In the genomic region with DNA sequence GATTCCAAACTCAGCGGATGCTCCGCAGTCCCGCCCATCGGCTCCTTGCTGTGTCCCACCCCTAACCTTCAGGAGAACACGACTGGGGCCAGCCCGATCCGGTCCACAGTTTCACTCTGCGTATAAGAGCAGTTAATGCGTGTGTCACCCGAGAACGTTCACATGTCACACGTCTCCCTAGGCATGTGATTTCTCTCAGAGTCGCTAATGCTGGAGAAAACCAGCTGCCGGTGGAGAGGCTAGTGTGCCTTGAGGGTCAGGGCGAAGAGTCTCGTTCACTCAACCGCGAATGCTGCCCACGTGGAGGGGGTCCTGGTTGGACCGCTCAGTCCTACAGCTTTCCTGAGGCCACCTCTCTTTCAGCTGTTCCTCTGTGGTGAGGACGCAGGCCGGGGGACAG, we compare ENCODE assay signal across 7 mouse cellular contexts. TPM values are rescaled to one million over a fixed set of nuclear protein-coding genes. Genes with fewer than 3 reads are reported as not detected.
DNase-seq lines count a peak whose midpoint lies in the region; ATAC-seq and TF ChIP-seq lines count a peak whose summit lies in the region.

No protein-coding gene starts in this region.

- H3K27ac ChIP-seq in intestine, postnatal 0 days (ENCODE audit: low read depth, low read length): 0 out of 2 replicates have a peak overlapping the region, but pooled peaks have one; percentile 10

- no peak overlapping the region for H3K9ac ChIP-seq in intestine, postnatal 0 days (ENCODE audit: low read depth, low read length)

- H3K4me1 ChIP-seq in intestine, postnatal 0 days (replicated peaks; ENCODE audit: control insufficient read depth, insufficient read depth, low read length): 0 out of 2 replicates have a peak, but pooled peaks cover 4% of the 10 kb centered on the region

- 11% methylated on average over 22 of the region's 22 CpGs for WGBS in intestine, postnatal 0 days

- no peak overlapping the region for H3K4me3 ChIP-seq in intestine, postnatal 0 days (ENCODE audit: low read depth, low read length)

- H3K9me3 ChIP-seq in intestine, postnatal 0 days (ENCODE audit: control insufficient read depth): no peaks in the 10 kb centered on the region

- no peak for TF ChIP-seq CTCF in intestine, postnatal 0 days (IDR thresholded peaks at IDR 0.05; ENCODE audit: low read depth)

- DNase-seq in embryo, embryonic 10 days (ENCODE audit: low spot score): peak; percentile 66
- DNase-seq in gastrocnemius, postnatal 25 days: peak; percentile 57
- DNase-seq in lung, postnatal 10 days: peak; percentile 74
- DNase-seq in right cerebral cortex, postnatal 14 days: no peak
- no peak for DNase-seq in spleen, postnatal 10 days (ENCODE audit: low spot score in 2 of 2)
- no peak for DNase-seq in B cell, adult 2 months

- H3K36me3 ChIP-seq in intestine, postnatal 0 days (ENCODE audit: control insufficient read depth, insufficient read depth): no peaks in the 10 kb centered on the region

- 0 out of 2 replicates have a peak, but pooled peaks have one; percentile 27 for ATAC-seq in intestine, postnatal 0 days

- peak overlapping the region; percentile 33 for H3K4me2 ChIP-seq in intestine, postnatal 0 days (replicated peaks; ENCODE audit: low read depth)

- no peaks in the 10 kb centered on the region for H3K27me3 ChIP-seq in intestine, postnatal 0 days (replicated peaks; ENCODE audit: control insufficient read depth, insufficient read depth, low read length)

RNA-seq across cellular contexts. Expression of a gene that starts 23.1 kb away (rescaled TPM):
- 10 to 100 TPM; 40.7 to 45.1 TPM for total RNA-seq in gastrocnemius, postnatal 25 days (2021)
- 22.8 and 23.9 TPM in 2 replicates for polyA plus RNA-seq in intestine, postnatal 0 days (2015; fragmentation: Nextera tagmentation; extraction: Ambion mirVana)

Comparison
In these comparisons a context has a peak if more than half of its experiments do, and no peak if none do; other contexts are left out.
1. DNase-seq: peak in embryo, embryonic 10 days (single experiment), gastrocnemius, postnatal 25 days (single experiment) and lung, postnatal 10 days (single experiment); none in right cerebral cortex, postnatal 14 days (single experiment), spleen, postnatal 10 days (0 of 2) and B cell, adult 2 months (0 of 2).